Mouse (Mus musculus): ENCODE results near the gene Ppcdc. TPM values are rescaled to one million over a fixed set of nuclear protein-coding genes. Genes with fewer than 3 reads are reported as not detected.
A peak's percentile ranks its signal among the peaks of the same experiment; 100 is the strongest.

Gene Ppcdc
- polyA plus RNA-seq, 1 experiment = 16.2 TPM

DNA sequence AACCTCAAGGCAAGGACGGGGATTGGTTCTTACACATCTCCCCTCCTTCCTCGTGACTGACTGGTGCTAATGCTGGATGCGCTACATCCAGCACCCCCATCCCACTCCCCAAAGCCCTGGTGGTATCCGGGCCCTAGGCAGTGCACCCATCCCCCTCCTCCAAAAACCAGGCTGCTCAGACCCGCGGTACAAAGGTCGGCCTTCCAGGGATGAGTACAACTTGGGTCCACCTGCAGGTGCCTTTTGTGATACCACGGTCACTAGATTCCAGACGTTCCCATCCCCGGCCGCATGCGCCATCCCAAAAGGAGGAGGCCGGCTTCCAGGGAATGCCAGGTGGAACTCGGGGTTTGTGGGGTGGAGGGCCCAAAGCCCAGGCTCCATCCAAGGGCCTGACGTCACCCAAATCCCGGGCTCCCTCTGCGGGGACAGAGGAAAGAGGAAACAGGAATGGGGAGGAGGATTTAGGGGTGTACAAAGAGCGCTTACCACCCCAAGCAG lies 27.4 kb upstream of the Ppcdc start:
- no peaks in the 10 kb centered on the region for H3K36me3 ChIP-seq (ENCODE audit: control insufficient read depth, insufficient read depth)
- no peaks in the 10 kb centered on the region for H3K27me3 ChIP-seq (ENCODE audit: control insufficient read depth, insufficient read depth, insufficient read length)
- no peaks in the 10 kb centered on the region for H3K79me2 ChIP-seq (ENCODE audit: control insufficient read depth, insufficient read depth)
- peak overlapping the region; percentile 85 for H3K4me2 ChIP-seq (ENCODE audit: low read depth)
- H3K4me3 ChIP-seq = peak overlapping the region; percentile 54
- H3ac ChIP-seq (ENCODE audit: control insufficient read depth, insufficient read length) = no peak overlapping the region
- TF ChIP-seq REST (IDR thresholded peaks at IDR 0.05; ENCODE audit: insufficient read depth, insufficient read length) = no peak
- no peak for TF ChIP-seq POLR2A (IDR thresholded peaks at IDR 0.05; ENCODE audit: insufficient read length, low read depth)
- no peak for TF ChIP-seq MYOD1 (IDR thresholded peaks at IDR 0.05; ENCODE audit: control insufficient read depth in 1 of 3, insufficient read length in 2 of 3, low read depth in 2 of 3)
- no peak for TF ChIP-seq TCF3 (IDR thresholded peaks at IDR 0.05; ENCODE audit: insufficient read length, low read depth)
- TF ChIP-seq E2F4 (IDR thresholded peaks at IDR 0.05; ENCODE audit: insufficient read depth) = no peak
- no peak for TF ChIP-seq SRF (IDR thresholded peaks at IDR 0.05; ENCODE audit: control insufficient read depth, insufficient read length, low read depth)
- no peak for TF ChIP-seq USF1 (IDR thresholded peaks at IDR 0.05; ENCODE audit: low read depth)
- no peak for TF ChIP-seq TCF12 (IDR thresholded peaks at IDR 0.05; ENCODE audit: insufficient read depth, poor library complexity, severe bottlenecking)
- no peak for TF ChIP-seq CEBPB (IDR thresholded peaks at IDR 0.05; ENCODE audit: insufficient read depth, poor library complexity, severe bottlenecking)
- no peak for TF ChIP-seq MYOG (IDR thresholded peaks at IDR 0.05; ENCODE audit: control insufficient read depth in 1 of 3, insufficient read depth in 1 of 3, insufficient read length in 2 of 3, low read depth in 2 of 3)
- no peak for TF ChIP-seq POLR2AphosphoS2 (IDR thresholded peaks at IDR 0.05; ENCODE audit: insufficient read length, low read depth)
- TF ChIP-seq MAX (IDR thresholded peaks at IDR 0.05; ENCODE audit: low read depth) = no peak

DNA sequence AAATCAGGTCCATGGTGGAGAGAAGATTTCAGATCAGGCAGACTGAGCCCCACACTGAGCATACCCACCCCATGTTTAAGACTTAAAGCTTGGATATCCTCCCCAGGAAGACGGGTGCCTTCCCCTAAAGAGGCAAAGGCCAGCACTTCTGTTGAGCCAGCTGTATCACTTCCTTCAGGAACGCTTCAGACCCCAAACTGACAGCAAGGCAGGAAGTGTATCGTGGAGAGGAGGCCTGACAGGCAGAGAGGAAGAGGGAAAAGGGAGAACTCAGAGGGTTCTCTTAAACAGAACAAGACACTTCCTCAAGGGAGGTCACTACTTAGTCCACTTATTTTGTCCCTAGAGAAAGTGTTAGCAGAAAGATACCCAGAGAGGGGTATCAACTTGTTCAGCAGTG lies 26.2 kb upstream of the Ppcdc start:
- no peaks in the 10 kb centered on the region for H3K79me2 ChIP-seq (ENCODE audit: control insufficient read depth, insufficient read depth)
- no peaks in the 10 kb centered on the region for H3K27me3 ChIP-seq (ENCODE audit: control insufficient read depth, insufficient read depth, insufficient read length)
- no peak overlapping the region for H3K4me2 ChIP-seq (ENCODE audit: low read depth)
- H3ac ChIP-seq (ENCODE audit: control insufficient read depth, insufficient read length) = no peak overlapping the region
- no peak overlapping the region for H3K4me3 ChIP-seq
- TF ChIP-seq POLR2AphosphoS2 (IDR thresholded peaks at IDR 0.05; ENCODE audit: insufficient read length, low read depth) = no peak
- no peak for TF ChIP-seq TCF3 (IDR thresholded peaks at IDR 0.05; ENCODE audit: insufficient read length, low read depth)
- TF ChIP-seq MAX (IDR thresholded peaks at IDR 0.05; ENCODE audit: low read depth) = no peak
- TF ChIP-seq SRF (IDR thresholded peaks at IDR 0.05; ENCODE audit: control insufficient read depth, insufficient read length, low read depth) = no peak
- no peak for TF ChIP-seq REST (IDR thresholded peaks at IDR 0.05; ENCODE audit: insufficient read depth, insufficient read length)
- no peak for TF ChIP-seq E2F4 (IDR thresholded peaks at IDR 0.05; ENCODE audit: insufficient read depth)
- no peak for TF ChIP-seq TCF12 (IDR thresholded peaks at IDR 0.05; ENCODE audit: insufficient read depth, poor library complexity, severe bottlenecking)
- no peak for TF ChIP-seq USF1 (IDR thresholded peaks at IDR 0.05; ENCODE audit: low read depth)
- no peak for TF ChIP-seq CEBPB (IDR thresholded peaks at IDR 0.05; ENCODE audit: insufficient read depth, poor library complexity, severe bottlenecking)
- TF ChIP-seq MYOG (IDR thresholded peaks at IDR 0.05; ENCODE audit: control insufficient read depth in 1 of 3, insufficient read depth in 1 of 3, insufficient read length in 2 of 3, low read depth in 2 of 3) = no peak
- TF ChIP-seq MYOD1 (IDR thresholded peaks at IDR 0.05; ENCODE audit: control insufficient read depth in 1 of 3, insufficient read length in 2 of 3, low read depth in 2 of 3) = no peak
- TF ChIP-seq POLR2A (IDR thresholded peaks at IDR 0.05; ENCODE audit: insufficient read length, low read depth) = no peak
- no peaks in the 10 kb centered on the region for H3K36me3 ChIP-seq (ENCODE audit: control insufficient read depth, insufficient read depth)

DNA sequence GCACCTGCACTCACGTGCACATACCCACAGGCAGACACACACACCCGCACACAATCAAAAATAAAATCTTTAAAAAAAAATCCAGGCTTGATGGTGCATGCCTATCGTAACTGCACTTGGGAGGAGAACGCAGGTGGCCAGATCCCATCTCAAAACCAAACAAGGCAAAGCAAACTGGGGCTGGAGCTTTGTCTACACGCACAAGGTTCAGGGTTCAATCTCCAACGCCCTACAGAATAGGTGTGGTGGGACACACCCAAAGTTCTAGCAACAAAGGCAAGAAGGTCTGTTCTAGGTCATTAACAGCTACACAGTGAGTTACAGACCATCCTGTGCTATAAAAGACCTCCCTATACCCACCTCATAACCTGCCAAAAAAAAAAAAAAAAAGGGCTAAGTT lies 22.9 kb upstream of the Ppcdc start:
- Histone ChIP-seq H3K4me2 (ENCODE audit: low read depth) (no peak overlapping the region), H3ac (ENCODE audit: control insufficient read depth, insufficient read length) (no peak overlapping the region)
- no peak for TF ChIP-seq MAX (IDR thresholded peaks at IDR 0.05; ENCODE audit: low read depth)
- TF ChIP-seq CEBPB (IDR thresholded peaks at IDR 0.05; ENCODE audit: insufficient read depth, poor library complexity, severe bottlenecking) = no peak
- no peak for TF ChIP-seq TCF12 (IDR thresholded peaks at IDR 0.05; ENCODE audit: insufficient read depth, poor library complexity, severe bottlenecking)
- TF ChIP-seq MYOD1 (IDR thresholded peaks at IDR 0.05; ENCODE audit: control insufficient read depth in 1 of 3, insufficient read length in 2 of 3, low read depth in 2 of 3) = no peak
- TF ChIP-seq USF1 (IDR thresholded peaks at IDR 0.05; ENCODE audit: low read depth) = no peak
- no peak for TF ChIP-seq POLR2AphosphoS2 (IDR thresholded peaks at IDR 0.05; ENCODE audit: insufficient read length, low read depth)
- TF ChIP-seq MYOG (IDR thresholded peaks at IDR 0.05; ENCODE audit: control insufficient read depth in 1 of 3, insufficient read depth in 1 of 3, insufficient read length in 2 of 3, low read depth in 2 of 3) = no peak
- no peak for TF ChIP-seq TCF3 (IDR thresholded peaks at IDR 0.05; ENCODE audit: insufficient read length, low read depth)
- no peak for TF ChIP-seq E2F4 (IDR thresholded peaks at IDR 0.05; ENCODE audit: insufficient read depth)
- no peak for TF ChIP-seq SRF (IDR thresholded peaks at IDR 0.05; ENCODE audit: control insufficient read depth, insufficient read length, low read depth)
- TF ChIP-seq REST (IDR thresholded peaks at IDR 0.05; ENCODE audit: insufficient read depth, insufficient read length) = no peak
- TF ChIP-seq POLR2A (IDR thresholded peaks at IDR 0.05; ENCODE audit: insufficient read length, low read depth) = no peak

DNA sequence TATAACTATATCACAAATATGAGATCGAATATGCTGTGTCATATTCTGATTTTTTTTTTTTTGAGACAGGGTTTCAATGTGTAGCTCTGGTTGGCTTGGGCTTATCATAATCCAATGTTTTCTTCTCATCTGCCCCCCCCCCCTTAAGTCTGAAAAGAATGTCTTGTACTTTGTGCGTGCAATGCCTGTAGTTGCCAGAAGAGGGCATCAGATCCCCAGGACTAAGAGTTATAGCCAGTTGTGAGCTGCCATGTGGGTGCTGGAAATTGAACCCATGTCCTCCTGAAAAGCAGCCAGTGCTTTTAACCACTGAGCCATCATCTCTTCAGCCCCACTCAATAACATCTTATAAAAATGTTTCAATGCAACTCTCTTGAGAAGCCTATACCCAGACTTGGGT lies 19.8 kb upstream of the Ppcdc start:
- H3K27me3 ChIP-seq (ENCODE audit: control insufficient read depth, insufficient read depth, insufficient read length) = no peaks in the 10 kb centered on the region
- no peak overlapping the region for H3ac ChIP-seq (ENCODE audit: control insufficient read depth, insufficient read length)
- no peaks in the 10 kb centered on the region for H3K79me2 ChIP-seq (ENCODE audit: control insufficient read depth, insufficient read depth)
- no peak for TF ChIP-seq POLR2A (IDR thresholded peaks at IDR 0.05; ENCODE audit: insufficient read length, low read depth)
- TF ChIP-seq USF1 (IDR thresholded peaks at IDR 0.05; ENCODE audit: low read depth) = no peak
- no peak for TF ChIP-seq REST (IDR thresholded peaks at IDR 0.05; ENCODE audit: insufficient read depth, insufficient read length)
- TF ChIP-seq TCF3 (IDR thresholded peaks at IDR 0.05; ENCODE audit: insufficient read length, low read depth) = no peak
- TF ChIP-seq E2F4 (IDR thresholded peaks at IDR 0.05; ENCODE audit: insufficient read depth) = no peak
- no peak for TF ChIP-seq TCF12 (IDR thresholded peaks at IDR 0.05; ENCODE audit: insufficient read depth, poor library complexity, severe bottlenecking)
- no peak for TF ChIP-seq MAX (IDR thresholded peaks at IDR 0.05; ENCODE audit: low read depth)
- no peak for TF ChIP-seq POLR2AphosphoS2 (IDR thresholded peaks at IDR 0.05; ENCODE audit: insufficient read length, low read depth)
- TF ChIP-seq SRF (IDR thresholded peaks at IDR 0.05; ENCODE audit: control insufficient read depth, insufficient read length, low read depth) = no peak
- H3K4me2 ChIP-seq (ENCODE audit: low read depth) = no peak overlapping the region
- no peak overlapping the region for H3K4me3 ChIP-seq
- no peaks in the 10 kb centered on the region for H3K36me3 ChIP-seq (ENCODE audit: control insufficient read depth, insufficient read depth)

More for the DNA sequence above, 22.9 kb upstream of the Ppcdc start:
- Histone ChIP-seq H3K79me2 (ENCODE audit: control insufficient read depth, insufficient read depth) (no peaks in the 10 kb centered on the region), H3K36me3 (ENCODE audit: control insufficient read depth, insufficient read depth) (no peaks in the 10 kb centered on the region), H3K4me3 (no peak overlapping the region), H3K27me3 (ENCODE audit: control insufficient read depth, insufficient read depth, insufficient read length) (no peaks in the 10 kb centered on the region)

Data from myocyte (in vitro differentiated cells).